Mouse (Mus musculus) bone marrow, adult 2 months (tissue): Measurements from ENCODE around the gene Cacnb3. TPM values are rescaled to one million over a fixed set of nuclear protein-coding genes. Genes with fewer than 3 reads are reported as not detected.

Experiments used
- H3K27ac ChIP-seq: fragments of 200-500 bp; 2 replicates; pipeline ENCODE4 v1.5.1; 2012; ENCODE audit warnings: low read depth, mild to moderate bottlenecking, control low read depth, inconsistent platforms, low read length; ENCODE audit not compliant: control insufficient read depth, poor library complexity, insufficient read depth
- H3K4me1 ChIP-seq: fragments of 200-500 bp; 2 replicates; pipeline ENCODE4 v1.6.1; 2011; ENCODE audit warnings: low read length; ENCODE audit not compliant: control insufficient read depth, insufficient read depth
- H3K4me3 ChIP-seq: fragments of 200-500 bp; replicated peaks from 2 replicates; pipeline ENCODE3; 2011; ENCODE audit warnings: mild to moderate bottlenecking, low read depth, low read length, control low read depth; ENCODE audit not compliant: control insufficient read depth
- CTCF ChIP-seq: fragments of 200-500 bp; IDR thresholded peaks from 2 replicates; pipeline ENCODE4 v1.5.1; 2011; ENCODE audit warnings: low read length, control low read depth; ENCODE audit not compliant: control insufficient read depth, insufficient read depth
- POLR2A ChIP-seq: fragments of 200-500 bp; IDR thresholded peaks from 2 replicates; pipeline ENCODE4 v1.6.1; 2011; ENCODE audit warnings: low read depth, mild to moderate bottlenecking, control low read depth, low read length, borderline replicate concordance; ENCODE audit not compliant: control insufficient read depth
- WGBS: fragments of 180-500 bp; shearing (Covaris S2); methylation state at CpG from one replicate; pipeline ENCODE4 v1.1.7; 2018; 5-methylcytosine and 5-hydroxymethylcytosine counted together
- polyA plus RNA-seq: library from polyadenylated mRNA; stranded (reverse); fragments of >200 nt; gene quantifications from 2 replicates; pipeline ENCODE4 v1.2.4, GENCODE M21; 2011; ENCODE audit warnings: low replicate concordance; ENCODE audit not compliant: missing spikeins, insufficient read depth, insufficient read length

Cacnb3 gene
- polyA plus RNA-seq, 1 experiment, result 1.8 TPM

DNA sequence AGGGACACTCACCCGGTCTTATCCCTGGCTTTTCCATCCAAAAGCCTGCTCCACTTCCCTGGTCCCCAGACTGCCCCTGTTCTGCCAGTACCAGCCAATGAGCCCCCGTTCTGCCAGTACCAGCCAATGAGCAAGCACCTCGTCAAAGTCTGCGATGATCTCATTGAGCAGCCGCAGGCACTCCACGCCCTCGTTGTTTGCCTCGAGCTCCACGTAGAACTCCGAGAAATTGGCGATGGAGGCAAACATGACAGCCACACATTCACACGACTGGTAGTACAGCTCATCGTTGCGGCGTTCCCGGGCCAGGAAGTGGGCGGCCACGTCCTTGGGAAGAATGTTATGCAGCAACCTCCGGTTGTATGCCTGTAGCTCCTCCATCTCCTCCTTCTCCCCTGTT lies 36.4 kb upstream of the Cacnb3 start:
- Histone ChIP-seq H3K27ac (no peak overlapping the region), H3K4me1 (no peaks in the 10 kb centered on the region), H3K4me3 (no peak overlapping the region)
- no peak for TF ChIP-seq POLR2A
- TF ChIP-seq CTCF, result no peak
- WGBS, result 92% methylated on average over 19 of the region's 19 CpGs

DNA sequence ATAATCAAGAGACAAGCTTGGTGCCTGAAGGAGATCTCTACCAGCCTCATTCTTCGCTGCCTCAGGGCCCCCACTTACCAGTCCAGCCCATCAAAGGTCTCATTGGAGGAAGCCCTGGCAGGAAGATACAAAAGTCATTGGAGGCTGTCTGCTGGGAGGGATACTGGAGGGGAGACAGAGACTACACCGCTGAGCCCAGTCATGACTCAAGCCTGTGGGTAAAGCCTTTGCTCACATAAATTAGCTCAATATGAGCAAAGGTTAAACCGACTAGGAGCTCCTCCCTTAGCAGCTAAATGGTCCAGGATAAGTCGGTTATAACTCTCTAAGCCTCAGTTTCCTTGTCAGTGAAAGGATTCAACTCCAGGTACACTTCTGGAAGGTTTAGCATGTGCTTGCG lies 35.6 kb upstream of the Cacnb3 start:
- 92% methylated on average over 5 of the region's 5 CpGs for WGBS
- TF ChIP-seq CTCF, result no peak
- no peak for TF ChIP-seq POLR2A
- Histone ChIP-seq H3K4me1 (no peaks in the 10 kb centered on the region), H3K4me3 (no peak overlapping the region), H3K27ac (no peak overlapping the region)

DNA sequence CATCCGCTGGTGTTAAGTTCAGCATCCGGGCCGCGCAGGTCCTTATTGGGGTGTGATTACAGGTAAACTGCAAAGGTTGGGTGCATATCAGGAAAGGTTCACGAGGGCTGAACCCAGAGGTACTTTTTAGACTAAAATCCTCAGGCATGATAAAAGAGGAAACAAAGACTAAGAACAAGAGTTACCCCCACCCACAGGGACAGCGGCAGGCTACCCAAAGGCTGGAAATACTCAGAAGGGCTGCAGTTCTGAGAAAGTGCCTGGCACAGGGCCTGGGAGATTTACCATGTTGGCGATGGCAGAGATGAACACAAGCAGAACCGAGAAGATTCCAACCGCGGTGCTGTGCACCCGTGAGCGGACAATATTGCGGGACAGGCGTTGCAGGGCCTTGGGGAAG lies 34.0 kb upstream of the Cacnb3 start:
- no peak overlapping the region for H3K4me3 ChIP-seq
- 94% methylated on average over 14 of the region's 14 CpGs for WGBS
- H3K4me1 ChIP-seq, result no peaks in the 10 kb centered on the region
- no peak overlapping the region for H3K27ac ChIP-seq
- no peak for TF ChIP-seq POLR2A
- TF ChIP-seq CTCF, result no peak

GRCm38 (mm10) chr15:98600036-98600709 lies 30.5 kb upstream of the Cacnb3 start:
- no peak for TF ChIP-seq POLR2A
- no peak for TF ChIP-seq CTCF
- 87% methylated on average over 12 of the region's 12 CpGs for WGBS

GRCm38 (mm10) chr15:98601832-98602190 lies 28.8 kb upstream of the Cacnb3 start:
- peak overlapping the region; percentile 66 for H3K4me3 ChIP-seq
- peak overlapping the region; percentile 85 for H3K27ac ChIP-seq
- no peak for TF ChIP-seq CTCF
- no peak for TF ChIP-seq POLR2A
- H3K4me1 ChIP-seq, result peaks cover 4% of the 10 kb centered on the region
- WGBS, result 58% methylated on average over 7 of the region's 7 CpGs

More at GRCm38 (mm10) chr15:98600036-98600709, 30.5 kb upstream of the Cacnb3 start:
- Histone ChIP-seq H3K4me1 (peaks cover 4% of the 10 kb centered on the region), H3K4me3 (no peak overlapping the region), H3K27ac (no peak overlapping the region)

GRCm38 (mm10) chr15:98602191-98602881 lies 28.3 kb upstream of the Cacnb3 start:
- 67% methylated on average over 13 of the region's 13 CpGs for WGBS
- no peak for TF ChIP-seq CTCF
- TF ChIP-seq POLR2A, result no peak
- H3K4me3 ChIP-seq, result peak overlapping the region; percentile 66
- peak overlapping the region; percentile 85 for H3K27ac ChIP-seq
- peaks cover 4% of the 10 kb centered on the region for H3K4me1 ChIP-seq

DNA sequence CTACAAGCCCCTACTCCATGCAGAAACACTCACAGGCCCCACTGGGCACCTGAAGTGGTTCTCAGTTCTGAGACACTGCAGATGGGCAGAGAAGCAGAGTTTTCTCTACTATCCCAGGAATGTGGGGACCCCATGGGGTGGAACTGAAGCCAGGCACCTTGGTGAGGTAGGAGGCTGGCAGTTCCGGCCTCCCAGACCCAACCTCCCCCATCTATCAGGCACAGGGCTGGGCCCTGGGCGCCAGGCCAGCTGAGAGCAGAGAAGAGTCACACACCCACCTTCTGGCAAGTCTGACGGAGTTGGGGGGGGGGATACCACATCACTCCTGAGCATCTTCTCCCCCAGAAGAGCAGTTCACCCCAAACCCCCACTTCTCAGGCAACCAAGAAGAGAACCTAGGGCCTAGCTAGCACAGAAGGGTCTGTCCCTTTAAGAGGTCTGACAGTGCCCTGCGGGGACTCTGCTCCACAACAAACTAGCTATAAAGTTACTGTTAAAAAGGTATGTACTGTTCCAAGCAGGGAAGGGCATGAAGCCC lies 27.6 kb upstream of the Cacnb3 start:
- Histone ChIP-seq H3K4me3 (peak overlapping the region; percentile 66), H3K27ac (peak overlapping the region; percentile 85), H3K4me1 (peaks cover 4% of the 10 kb centered on the region)
- no peak for TF ChIP-seq CTCF
- no peak for TF ChIP-seq POLR2A
- 58% methylated on average over 4 of the region's 4 CpGs for WGBS

- TF ChIP-seq CTCF (no peak), POLR2A (no peak)
- no peak overlapping the region for H3K4me3 ChIP-seq
- 94% methylated on average over 24 of the region's 24 CpGs for WGBS
- H3K4me1 ChIP-seq, result peaks cover 4% of the 10 kb centered on the region
- H3K27ac ChIP-seq, result peak overlapping the region; percentile 85; the same call in 1 of the 2 replicates
These were observed 26.5 kb upstream of the Cacnb3 start for GRCm38 (mm10) chr15:98604041-98604575.
